Mouse (Mus musculus) spleen, postnatal 36 days (tissue): ENCODE data around the gene Tvp23b.

Experiments
- DNase-seq, 2 experiments: peaks; one replicate each; pipeline ENCODE4 v3.0.0; 2022; ENCODE audit warnings: low spot score in 2 of 2, mixed read lengths in 1 of 2

The Tvp23b gene

DNA sequence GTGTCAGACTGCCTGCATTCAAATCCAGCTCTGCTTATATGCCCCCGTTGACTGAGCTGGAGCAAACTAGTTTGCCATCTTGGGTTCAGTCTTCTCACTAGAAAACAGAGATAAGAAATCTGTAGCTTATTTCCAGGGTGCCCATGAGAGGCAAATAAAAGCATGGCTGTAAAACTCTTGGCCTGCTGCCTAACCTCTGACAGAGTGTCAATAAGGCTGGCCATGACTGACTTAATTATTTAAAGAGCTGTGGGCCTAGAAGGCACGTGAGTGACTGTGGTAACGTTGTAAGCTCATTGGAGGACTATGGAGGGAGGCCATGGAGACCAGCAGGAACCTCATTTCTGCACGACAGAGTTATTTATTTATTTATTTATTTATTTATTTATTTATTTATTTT is 66.3 kb downstream of the Tvp23b start:
- DNase-seq: no peak

DNA sequence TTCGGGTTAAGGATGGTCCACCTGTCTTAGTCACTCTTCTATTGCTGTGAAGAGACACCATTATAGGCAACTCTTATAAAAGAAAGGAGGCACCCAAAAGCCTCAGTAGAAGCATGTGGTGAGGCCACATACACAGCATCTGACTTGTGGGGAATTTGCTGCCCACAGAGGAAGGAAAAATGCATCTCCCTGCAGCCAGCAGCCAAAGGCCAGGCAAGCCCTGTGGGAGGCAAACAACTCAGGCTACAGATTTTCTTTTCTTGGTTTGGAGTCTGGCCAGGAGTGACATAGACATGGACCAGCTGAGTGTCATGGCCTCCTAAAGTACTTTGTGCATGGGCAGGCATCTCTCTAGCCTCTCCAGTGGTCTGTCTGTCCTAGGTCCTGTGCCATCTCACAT is 70.3 kb downstream of the Tvp23b start:
- DNase-seq: no peak

DNA sequence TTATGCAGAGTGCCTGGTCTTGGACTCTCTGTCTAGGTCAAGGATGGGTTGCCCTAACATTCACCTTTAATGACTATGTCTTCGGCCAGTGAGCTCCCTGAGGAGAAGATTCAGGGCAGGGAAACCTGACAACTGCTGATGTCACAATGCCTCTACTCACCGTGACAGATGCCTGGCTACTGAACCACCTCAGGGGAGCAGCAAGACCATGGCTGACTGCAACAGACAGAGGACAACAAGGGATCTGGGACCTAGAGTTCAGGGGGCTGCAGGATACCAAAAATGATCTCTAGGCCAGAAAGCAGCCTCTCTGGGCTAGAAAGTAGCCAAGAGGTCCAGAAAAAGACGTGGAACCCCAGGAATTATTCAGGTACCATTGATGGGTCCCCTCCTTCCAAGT is 71.8 kb downstream of the Tvp23b start, which contains the start of gene Cdrt4:
TSS of gene Cdrt4 (plus strand) at position 182 of the 400 bp plus-strand sequence.
- DNase-seq: no peak

DNA sequence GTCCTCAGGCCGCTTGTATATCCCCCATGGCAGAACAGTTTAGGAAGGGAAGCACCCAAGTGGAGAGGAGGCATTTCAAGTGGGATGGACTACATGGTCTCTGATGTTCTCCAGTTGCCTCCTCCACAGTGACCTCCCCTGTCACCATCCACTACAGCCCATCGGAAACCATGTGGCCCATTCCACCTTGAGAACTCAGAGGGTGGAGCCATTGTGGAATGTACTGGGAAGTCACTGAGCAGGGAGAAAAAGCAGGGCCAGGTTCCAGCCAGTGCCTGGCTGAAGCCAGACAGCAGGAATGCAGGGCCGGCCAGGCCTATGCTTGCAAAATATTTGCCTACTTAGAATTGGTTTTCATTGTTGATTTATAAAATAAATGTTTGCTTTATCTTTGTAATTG is 75.5 kb downstream of the Tvp23b start:
- DNase-seq: no peak

DNA sequence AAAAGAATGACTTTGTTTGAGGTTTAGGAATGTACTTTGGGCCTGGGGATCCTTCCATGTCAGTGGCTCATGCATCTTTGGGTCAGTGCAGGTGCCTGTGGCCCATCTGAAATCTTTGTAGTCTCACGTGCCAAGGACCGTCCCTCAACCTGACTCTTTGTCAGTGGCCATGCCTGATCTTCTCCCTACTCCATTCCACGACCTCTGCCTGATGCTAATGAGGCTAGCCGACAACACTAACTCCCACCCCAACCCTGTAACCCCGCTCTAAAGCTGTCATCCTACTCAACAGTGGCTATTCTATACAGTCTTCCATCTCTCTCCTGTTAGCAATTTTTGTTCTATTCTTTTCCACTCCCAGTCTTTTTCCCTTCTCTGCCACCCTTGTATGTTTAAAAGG is 75.9 kb downstream of the Tvp23b start:
- no peak for DNase-seq

DNA sequence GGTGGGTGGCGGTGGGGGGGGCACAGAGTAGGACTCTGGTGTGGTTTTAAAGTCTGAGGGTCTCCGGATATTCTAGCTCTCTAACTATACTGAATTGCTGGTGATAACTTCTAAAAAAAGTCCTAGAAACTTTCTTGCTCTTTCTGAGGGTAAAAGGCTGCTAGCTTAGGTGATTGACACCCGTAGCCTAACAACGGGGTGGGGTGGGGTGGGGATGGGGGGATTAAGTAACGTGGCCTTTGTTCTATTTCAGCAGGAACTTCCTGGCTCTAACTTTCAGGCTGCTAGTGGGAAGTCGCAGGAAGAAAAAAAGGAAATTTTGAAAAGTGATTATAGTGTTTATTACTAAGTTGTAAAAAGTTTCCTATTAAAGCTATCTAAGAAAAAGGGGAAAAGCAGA is 76.5 kb downstream of the Tvp23b start:
- no peak for DNase-seq

DNA sequence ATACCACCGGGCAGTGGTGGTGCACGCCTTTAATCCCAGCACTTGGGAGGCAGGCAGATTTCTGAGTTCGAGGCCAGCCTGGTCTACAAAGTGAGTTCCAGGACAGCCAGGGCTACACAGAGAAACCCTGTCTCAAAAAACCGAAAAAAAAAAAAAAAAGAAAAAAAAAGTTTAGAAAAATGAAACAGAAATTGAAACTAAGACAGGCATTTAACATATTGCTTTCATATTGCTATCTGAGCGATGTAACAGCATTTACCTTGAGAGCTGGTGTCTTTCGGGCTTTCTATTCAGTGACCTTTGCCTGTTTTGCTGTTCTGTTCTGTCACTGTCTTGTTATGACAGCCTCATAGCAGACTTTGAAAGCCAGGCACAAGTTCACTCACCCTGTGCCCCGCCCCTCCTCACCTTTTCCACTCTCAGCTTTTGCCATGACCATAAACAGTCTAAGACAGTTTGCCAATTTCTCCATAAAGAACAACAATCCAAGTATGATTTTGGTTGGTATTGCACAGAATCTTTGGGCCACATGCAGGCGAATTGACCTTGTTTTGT is 78.4 kb downstream of the Tvp23b start:
- DNase-seq: no peak

DNA sequence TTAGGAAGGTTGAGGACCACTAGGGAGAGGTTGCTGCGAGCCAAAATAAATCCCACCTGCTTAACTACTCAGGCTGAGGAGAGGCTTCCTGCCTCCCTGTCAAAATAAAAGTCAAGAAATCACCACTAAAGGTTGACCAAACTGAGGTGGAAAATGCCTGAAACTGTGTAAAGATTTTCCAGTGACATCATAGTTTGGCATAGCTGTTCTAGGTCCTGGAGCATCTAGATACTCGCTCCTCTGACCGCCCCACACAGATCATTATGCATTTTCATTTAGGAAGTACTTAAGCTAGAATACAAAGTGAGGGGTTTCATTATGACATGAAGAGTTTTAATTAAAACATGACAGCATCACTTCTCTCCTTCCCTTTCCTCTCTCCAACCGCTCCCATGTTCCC is 84.0 kb downstream of the Tvp23b start:
- DNase-seq: no peak

DNA sequence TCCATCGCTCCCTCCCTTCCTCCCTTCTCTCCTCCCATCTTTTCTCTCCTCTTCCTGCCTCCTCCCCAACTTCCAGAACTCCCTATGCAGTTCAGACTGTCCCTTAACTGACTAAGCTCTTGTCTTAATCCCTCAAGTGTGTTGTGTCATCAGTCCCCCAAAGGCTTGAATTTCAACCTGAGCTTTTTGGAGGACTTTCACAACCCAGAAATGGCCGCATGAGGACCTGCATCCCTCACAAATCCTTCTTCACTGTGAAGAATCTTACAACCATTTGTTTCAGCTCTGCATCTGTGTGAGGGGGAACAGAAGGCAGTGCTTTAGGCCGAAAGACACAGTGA is 87.1 kb downstream of the Tvp23b start:
- DNase-seq: no peak
